25 mouse cellular contexts compared by ENCODE assay signal in genomic region chr3:142106227-142106626, GRCm38 (mm10).
A peak's percentile ranks its signal among the peaks of the same experiment; 100 is the strongest.
DNase-seq lines count a peak whose midpoint lies in the region; ATAC-seq and TF ChIP-seq lines count a peak whose summit lies in the region.
"Had no signal": no experiment of that assay in that cellular context is flagged by ENCODE, and none has a peak within 500 bp of the region (broad histone marks: within the 10 kb centered on the region; RNA-seq: fewer than 3 reads in every experiment).

No protein-coding gene starts in this region.

- no peaks in the 10 kb centered on the region for H3K9me3 ChIP-seq in forebrain, embryonic 14.5 days (replicated peaks; ENCODE audit: control insufficient read depth, low read length)
- H3K9me3 ChIP-seq in forebrain, embryonic 12.5 days = no peaks in the 10 kb centered on the region
- peaks cover 3% of the 10 kb centered on the region; the same call in 1 of the 2 replicates for H3K9me3 ChIP-seq in lung, postnatal 0 days (ENCODE audit: low read length)
- H3K9me3 ChIP-seq: embryonic facial prominence, embryonic 12.5 days; embryonic facial prominence, embryonic 15.5 days; heart, embryonic 12.5 days; heart, embryonic 15.5 days had no signal

- H3K27ac ChIP-seq in forebrain, embryonic 14.5 days (ENCODE audit: low read depth, low read length) = no peak overlapping the region
- no peak overlapping the region for H3K27ac ChIP-seq in forebrain, embryonic 12.5 days
- H3K27ac ChIP-seq in lung, postnatal 0 days (ENCODE audit: low read length) = no peak overlapping the region
- H3K27ac ChIP-seq: embryonic facial prominence, embryonic 12.5 days; embryonic facial prominence, embryonic 15.5 days; heart, embryonic 15.5 days; hindbrain, embryonic 14.5 days had no signal

- H3K27me3 ChIP-seq in forebrain, embryonic 14.5 days (replicated peaks; ENCODE audit: control insufficient read depth, insufficient read depth, low read length) = no peaks in the 10 kb centered on the region
- no peaks in the 10 kb centered on the region for H3K27me3 ChIP-seq in forebrain, embryonic 12.5 days
- H3K27me3 ChIP-seq in lung, postnatal 0 days (replicated peaks; ENCODE audit: insufficient read depth, low read length) = no peaks in the 10 kb centered on the region
- H3K27me3 ChIP-seq: embryonic facial prominence, embryonic 12.5 days; embryonic facial prominence, embryonic 15.5 days; heart, embryonic 12.5 days; heart, embryonic 15.5 days had no signal

- H3K4me1 ChIP-seq in forebrain, embryonic 14.5 days (ENCODE audit: control insufficient read depth, insufficient read depth, low read length) = 0 out of 2 replicates have a peak, but pooled peaks cover 2% of the 10 kb centered on the region
- no peaks in the 10 kb centered on the region for H3K4me1 ChIP-seq in forebrain, embryonic 12.5 days
- H3K4me1 ChIP-seq in lung, postnatal 0 days (ENCODE audit: insufficient read depth, low read depth, low read length) = no peaks in the 10 kb centered on the region
- H3K4me1 ChIP-seq: embryonic facial prominence, embryonic 15.5 days; heart, embryonic 12.5 days; heart, embryonic 15.5 days had no signal

- H3K4me2 ChIP-seq in forebrain, embryonic 14.5 days (ENCODE audit: low read length) = no peak overlapping the region
- no peak overlapping the region for H3K4me2 ChIP-seq in forebrain, embryonic 12.5 days
- H3K4me2 ChIP-seq in lung, postnatal 0 days (replicated peaks; ENCODE audit: low read depth, low read length) = no peak overlapping the region
- H3K4me2 ChIP-seq: embryonic facial prominence, embryonic 12.5 days; embryonic facial prominence, embryonic 15.5 days; heart, embryonic 12.5 days; heart, embryonic 15.5 days; hindbrain, embryonic 14.5 days had no signal

- H3K4me3 ChIP-seq in forebrain, embryonic 14.5 days (ENCODE audit: low read depth, low read length) = no peak overlapping the region
- H3K4me3 ChIP-seq in forebrain, embryonic 12.5 days (replicated peaks) = no peak overlapping the region
- no peak overlapping the region for H3K4me3 ChIP-seq in lung, postnatal 0 days (ENCODE audit: low read depth, low read length)
- H3K4me3 ChIP-seq: embryonic facial prominence, embryonic 12.5 days; embryonic facial prominence, embryonic 15.5 days; heart, embryonic 12.5 days; heart, embryonic 15.5 days had no signal

- ATAC-seq in forebrain, embryonic 14.5 days = 0 out of 2 replicates have a peak, but pooled peaks have one; percentile 15
- ATAC-seq in forebrain, embryonic 12.5 days (ENCODE audit: low FRiP score) = no peak
- no peak for ATAC-seq in lung, postnatal 0 days
- ATAC-seq: activated CD4-positive, CD25-positive, alpha-beta regulatory T cell, adult 4 months; forebrain, embryonic 16.5 days had no signal

- TF ChIP-seq EP300 in lung, postnatal 0 days (IDR thresholded peaks at IDR 0.05) = no peak

- no peak for TF ChIP-seq CTCF in lung, postnatal 0 days (IDR thresholded peaks at IDR 0.05)

- H3K36me3 ChIP-seq in forebrain, embryonic 14.5 days (ENCODE audit: control insufficient read depth, insufficient read depth, low read length) = no peaks in the 10 kb centered on the region
- peaks cover 3% of the 10 kb centered on the region; the same call in 1 of the 2 replicates for H3K36me3 ChIP-seq in forebrain, embryonic 12.5 days (replicated peaks)
- no peaks in the 10 kb centered on the region for H3K36me3 ChIP-seq in lung, postnatal 0 days (ENCODE audit: insufficient read depth, low read length)
- H3K36me3 ChIP-seq: embryonic facial prominence, embryonic 12.5 days; embryonic facial prominence, embryonic 15.5 days; heart, embryonic 12.5 days; heart, embryonic 15.5 days had no signal

- 73% methylated on average over 6 of the region's 6 CpGs for WGBS in forebrain, embryonic 14.5 days
- 86% methylated on average over 6 of the region's 6 CpGs for WGBS in forebrain, embryonic 12.5 days
- 70% methylated on average over 6 of the region's 6 CpGs for WGBS in lung, postnatal 0 days

- H3K9ac ChIP-seq in forebrain, embryonic 14.5 days (ENCODE audit: low read length) = no peak overlapping the region
- no peak overlapping the region for H3K9ac ChIP-seq in forebrain, embryonic 12.5 days
- no peak overlapping the region for H3K9ac ChIP-seq in lung, postnatal 0 days (replicated peaks; ENCODE audit: low read depth)
- H3K9ac ChIP-seq: embryonic facial prominence, embryonic 12.5 days; embryonic facial prominence, embryonic 15.5 days; heart, embryonic 12.5 days; heart, embryonic 15.5 days; hindbrain, embryonic 14.5 days had no signal

- DNase-seq in forebrain, embryonic 14.5 days (ENCODE audit: low spot score) = no peak
- peak; percentile 4 for DNase-seq in layer of hippocampus, adult 9-11 months
- no peak for DNase-seq in layer of hippocampus, postnatal 25 days (ENCODE audit: extremely low spot score in 1 of 2, low spot score in 1 of 2)
- peak; percentile 26 for DNase-seq in lung, postnatal 0 days (ENCODE audit: low spot score)
- DNase-seq in lung, postnatal 36 days = no peak
- DNase-seq in telencephalon, adult 2 months (ENCODE audit: low read depth, low spot score) = peak; percentile 53
- no peak for DNase-seq in urinary bladder, postnatal 25 days (ENCODE audit: low spot score)
- DNase-seq: adrenal gland, adult 8-10 months; adrenal gland, postnatal 25 days; cerebellum, adult 11 months; cerebellum, adult 2 months; cerebellum, adult 9-11 months; cerebellum, postnatal 25 days; gastrocnemius, postnatal 25 days; heart, adult 18-20 months; heart, postnatal 10 days; heart, postnatal 36 days had no signal

Comparison
In these comparisons a context has a peak if more than half of its experiments do, and no peak if none do; other contexts are left out.
1. DNase-seq: peak in layer of hippocampus, adult 9-11 months (single experiment), lung, postnatal 0 days (single experiment) and telencephalon, adult 2 months (single experiment); none in forebrain, embryonic 14.5 days (single experiment), layer of hippocampus, postnatal 25 days (0 of 2), lung, postnatal 36 days (single experiment) and urinary bladder, postnatal 25 days (single experiment).